Mouse (Mus musculus): ENCODE measurements around the gene Prr5. TPM values are rescaled to one million over a fixed set of nuclear protein-coding genes. Genes with fewer than 3 reads are reported as not detected.
"Not testable (repeated sequence)": the region's sequence is repeated elsewhere in the genome, so short reads cannot be mapped to it uniquely, and the experiment has no call there.

Prr5 gene
- polyA plus RNA-seq, 1 experiment from 2014 or later, result 18.8 TPM

DNA sequence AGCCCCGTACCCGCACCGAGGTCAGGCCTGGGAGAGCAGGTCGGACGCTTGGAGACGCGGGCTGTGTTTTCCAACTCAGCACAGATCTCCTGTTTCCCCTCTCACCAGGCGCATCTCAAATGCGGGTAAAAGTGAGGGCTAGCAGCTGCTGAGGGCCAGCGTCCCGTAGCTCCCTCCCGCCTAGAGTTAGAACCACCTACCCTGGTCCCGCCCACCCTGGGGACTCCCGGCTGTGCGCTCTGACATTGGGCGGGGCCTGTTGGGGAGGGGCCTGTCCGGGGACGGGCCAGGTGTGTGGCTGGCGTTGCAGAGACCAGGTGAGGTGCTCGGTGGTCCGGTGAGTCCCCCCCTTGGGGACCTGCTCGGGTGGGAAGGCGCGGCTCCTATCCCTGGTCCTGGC, 50.4 kb downstream of the Prr5 start, which contains the start of gene Arhgap8:
Arhgap8 (plus strand) TSS at position 262 of the 400 bp plus-strand sequence.
- WGBS, result 1% methylated on average over 24 of the region's 24 CpGs
- H3K36me3 ChIP-seq, result no peaks in the 10 kb centered on the region

DNA sequence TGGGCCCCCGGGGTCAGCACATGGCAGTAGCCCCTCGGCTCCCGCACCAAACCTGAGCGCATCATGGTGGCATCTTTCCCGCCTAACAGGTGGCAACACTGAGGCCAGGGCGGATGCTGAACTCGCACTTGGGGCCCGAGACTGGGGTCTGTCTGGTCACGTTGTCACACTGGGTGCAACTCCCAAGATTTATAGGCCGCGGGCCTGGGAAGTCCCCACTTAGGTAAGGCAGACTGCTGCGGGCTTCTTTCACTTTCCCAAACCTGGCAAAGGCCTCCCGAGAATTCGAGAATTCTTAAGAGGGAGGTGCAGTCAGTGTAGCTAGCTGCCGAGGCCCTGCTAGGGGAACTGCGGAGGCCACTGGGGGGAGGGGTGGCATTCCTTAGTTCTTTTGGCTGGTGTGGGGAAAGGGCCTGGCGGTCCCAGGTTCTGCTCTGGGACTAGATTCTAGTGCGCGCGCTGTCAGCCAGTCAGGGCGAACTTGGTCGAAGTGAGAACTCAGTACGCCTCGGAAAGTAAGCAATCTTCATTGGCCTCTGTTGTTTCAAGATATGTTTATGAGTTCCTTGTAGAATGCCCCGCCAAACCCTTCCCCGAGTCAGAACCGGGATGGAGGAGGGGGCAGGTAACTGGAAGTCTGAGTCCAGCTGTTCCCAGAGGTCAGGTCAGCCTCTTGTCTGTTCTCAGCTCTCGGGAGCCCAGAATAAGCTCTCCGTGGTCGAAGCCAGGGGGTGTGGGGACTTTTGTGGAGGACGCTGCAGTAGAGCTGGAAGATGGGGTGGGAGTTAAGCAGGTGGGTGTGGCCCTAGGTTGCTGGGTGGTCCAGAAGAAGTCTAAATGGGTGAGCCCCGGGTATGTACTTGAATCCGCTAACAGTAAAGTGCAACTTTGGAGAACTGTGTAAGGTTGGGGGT, 51.1 kb downstream of the Prr5 start:
- Histone ChIP-seq H3K9ac (peak overlapping the region; percentile 64), H3K4me3 (peak overlapping the region; percentile 43), H3K4me1 (peaks cover 19% of the 10 kb centered on the region), H3K4me2 (peak overlapping the region; percentile 83), H3K9me3 (no peaks in the 10 kb centered on the region), H3K27ac (peak overlapping the region; percentile 44; the same call in 1 of the 2 replicates), H3K36me3 (no peaks in the 10 kb centered on the region), H3K27me3 (peaks cover 20% of the 10 kb centered on the region)
- ATAC-seq (ENCODE audit: insufficient number of reproducible peaks, insufficient read depth, low FRiP score, low TSS enrichment, low read depth), result peak; percentile 13; the same call in 1 of the 2 replicates
- 5% methylated on average over 33 of the region's 33 CpGs for WGBS

More for the DNA sequence above, 50.4 kb downstream of the Prr5 start, which contains the start of gene Arhgap8:
- peak within 1 kb of the TSS; percentile 43 for H3K4me3 ChIP-seq
- no peaks in the 10 kb centered on the region for H3K9me3 ChIP-seq
- peak within 1 kb of the TSS; percentile 83 for H3K4me2 ChIP-seq
- peak; percentile 73 for ATAC-seq (ENCODE audit: insufficient number of reproducible peaks, insufficient read depth, low FRiP score, low TSS enrichment, low read depth)
- H3K27me3 ChIP-seq, result peaks cover 20% of the 10 kb centered on the region
- H3K27ac ChIP-seq, result peak within 1 kb of the TSS; percentile 44; the same call in 1 of the 2 replicates
- H3K4me1 ChIP-seq, result peaks cover 23% of the 10 kb centered on the region
- peak within 1 kb of the TSS; percentile 64 for H3K9ac ChIP-seq

DNA sequence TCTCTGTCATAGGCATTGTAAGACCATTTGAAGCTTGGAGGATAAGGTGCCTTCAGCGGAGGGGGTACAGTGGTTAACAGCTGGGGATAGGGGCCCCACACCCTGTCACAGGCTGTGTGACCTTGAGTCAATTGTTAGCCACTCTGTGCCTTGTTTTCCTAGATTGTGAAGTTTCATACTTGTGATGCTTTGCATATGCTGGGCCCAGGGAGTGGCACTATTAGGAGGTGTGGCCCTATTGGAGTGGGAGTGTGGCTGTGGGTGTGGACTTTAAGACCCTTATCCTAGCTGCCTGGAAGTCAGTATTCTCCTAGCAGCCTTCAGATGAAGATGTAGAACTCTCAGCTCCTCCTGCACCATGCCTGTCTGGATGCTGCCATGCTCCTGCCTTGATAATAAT, 54.2 kb downstream of the Prr5 start:
- ATAC-seq (ENCODE audit: insufficient number of reproducible peaks, insufficient read depth, low FRiP score, low TSS enrichment, low read depth); H3K9ac ChIP-seq; H3K36me3 ChIP-seq; H3K4me2 ChIP-seq; H3K4me3 ChIP-seq; H3K27ac ChIP-seq; H3K9me3 ChIP-seq: not testable (repeated sequence)
- 100% methylated on average over 1 of the region's 1 CpGs for WGBS
- H3K4me1 ChIP-seq, result peaks cover 32% of the 10 kb centered on the region
- H3K27me3 ChIP-seq, result peaks cover 16% of the 10 kb centered on the region

DNA sequence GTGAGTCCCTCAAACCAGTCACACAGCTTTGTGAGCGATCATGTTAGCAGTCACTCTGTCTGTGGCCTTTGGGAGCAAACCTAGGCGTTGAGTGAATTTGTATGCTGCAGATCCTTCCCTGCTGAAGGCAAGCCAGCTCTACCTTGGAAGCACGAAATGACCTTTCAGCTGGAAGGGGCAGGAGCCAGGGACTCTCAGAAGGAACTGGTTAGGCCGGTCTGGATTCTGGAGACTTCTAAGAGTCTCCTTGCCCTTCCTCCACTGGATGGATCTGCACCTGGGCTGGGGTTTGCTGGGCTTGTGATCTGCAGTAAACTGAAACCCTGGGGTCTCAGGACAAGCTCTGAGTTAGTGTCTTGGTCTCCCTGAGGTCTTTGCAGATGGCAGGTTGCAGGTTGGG, 54.8 kb downstream of the Prr5 start:
- Histone ChIP-seq H3K9ac (no peak overlapping the region), H3K9me3 (no peaks in the 10 kb centered on the region), H3K27ac (no peak overlapping the region), H3K4me1 (peaks cover 32% of the 10 kb centered on the region), H3K4me2 (no peak overlapping the region), H3K36me3 (no peaks in the 10 kb centered on the region), H3K27me3 (peaks cover 12% of the 10 kb centered on the region), H3K4me3 (no peak overlapping the region)
- ATAC-seq (ENCODE audit: insufficient number of reproducible peaks, insufficient read depth, low FRiP score, low TSS enrichment, low read depth), result no peak
- WGBS, result 58% methylated on average over 4 of the region's 4 CpGs

DNA sequence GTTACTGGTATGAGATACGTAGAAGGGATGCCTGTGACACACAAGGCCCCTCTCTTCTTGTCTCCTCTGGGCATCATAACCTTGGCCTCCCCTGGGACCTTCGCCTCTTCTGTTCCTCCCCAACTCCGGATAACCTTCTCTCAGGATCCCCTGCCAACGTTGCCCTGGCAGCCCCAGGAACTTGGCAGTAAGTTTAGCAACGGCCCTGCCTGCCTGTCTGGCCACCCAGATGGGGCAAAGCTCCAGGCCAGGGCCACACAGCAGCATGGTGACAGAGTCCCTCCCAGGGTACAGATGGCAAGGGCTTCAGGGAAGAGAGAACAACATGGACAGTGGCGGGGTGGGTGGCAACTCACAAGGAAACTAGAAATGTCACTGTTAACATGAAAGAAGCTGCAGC, 60.3 kb downstream of the Prr5 start:
- no peaks in the 10 kb centered on the region for H3K27me3 ChIP-seq
- no peak overlapping the region for H3K27ac ChIP-seq
- ATAC-seq (ENCODE audit: insufficient number of reproducible peaks, insufficient read depth, low FRiP score, low TSS enrichment, low read depth), result no peak
- H3K36me3 ChIP-seq, result no peaks in the 10 kb centered on the region
- H3K4me1 ChIP-seq, result peaks cover 20% of the 10 kb centered on the region
- H3K9me3 ChIP-seq, result no peaks in the 10 kb centered on the region
- WGBS, result 79% methylated on average over 6 of the region's 6 CpGs
- no peak overlapping the region for H3K4me3 ChIP-seq
- no peak overlapping the region for H3K9ac ChIP-seq
- no peak overlapping the region for H3K4me2 ChIP-seq

DNA sequence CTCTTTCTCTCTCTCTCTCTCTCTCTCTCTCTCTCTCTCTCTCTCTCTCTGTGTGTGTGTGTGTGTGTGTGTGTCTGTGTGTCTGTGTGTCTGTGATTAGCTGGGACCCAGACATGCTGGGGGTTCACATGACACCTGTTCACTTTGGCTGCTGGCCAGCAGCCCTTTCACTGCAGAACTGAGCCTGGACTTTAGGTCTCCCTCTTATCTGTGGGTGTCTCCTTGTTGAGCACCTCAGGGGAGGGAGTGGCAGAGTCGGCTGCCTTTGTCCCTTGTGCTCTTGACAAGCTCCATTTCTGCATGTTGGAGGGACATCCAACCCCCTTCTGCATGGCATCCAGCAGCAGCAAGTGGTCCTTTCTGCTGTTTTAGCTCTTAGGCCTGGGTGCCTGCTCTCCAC, 61.5 kb downstream of the Prr5 start:
- H3K4me3 ChIP-seq, result no peak overlapping the region
- H3K9me3 ChIP-seq, result no peaks in the 10 kb centered on the region
- WGBS, result 81% methylated on average over 1 of the region's 1 CpGs
- H3K27ac ChIP-seq, result no peak overlapping the region
- no peak overlapping the region for H3K9ac ChIP-seq
- no peaks in the 10 kb centered on the region for H3K27me3 ChIP-seq
- H3K4me1 ChIP-seq, result peaks cover 20% of the 10 kb centered on the region
- H3K36me3 ChIP-seq, result no peaks in the 10 kb centered on the region
- no peak overlapping the region for H3K4me2 ChIP-seq
- no peak for ATAC-seq (ENCODE audit: insufficient number of reproducible peaks, insufficient read depth, low FRiP score, low TSS enrichment, low read depth)

DNA sequence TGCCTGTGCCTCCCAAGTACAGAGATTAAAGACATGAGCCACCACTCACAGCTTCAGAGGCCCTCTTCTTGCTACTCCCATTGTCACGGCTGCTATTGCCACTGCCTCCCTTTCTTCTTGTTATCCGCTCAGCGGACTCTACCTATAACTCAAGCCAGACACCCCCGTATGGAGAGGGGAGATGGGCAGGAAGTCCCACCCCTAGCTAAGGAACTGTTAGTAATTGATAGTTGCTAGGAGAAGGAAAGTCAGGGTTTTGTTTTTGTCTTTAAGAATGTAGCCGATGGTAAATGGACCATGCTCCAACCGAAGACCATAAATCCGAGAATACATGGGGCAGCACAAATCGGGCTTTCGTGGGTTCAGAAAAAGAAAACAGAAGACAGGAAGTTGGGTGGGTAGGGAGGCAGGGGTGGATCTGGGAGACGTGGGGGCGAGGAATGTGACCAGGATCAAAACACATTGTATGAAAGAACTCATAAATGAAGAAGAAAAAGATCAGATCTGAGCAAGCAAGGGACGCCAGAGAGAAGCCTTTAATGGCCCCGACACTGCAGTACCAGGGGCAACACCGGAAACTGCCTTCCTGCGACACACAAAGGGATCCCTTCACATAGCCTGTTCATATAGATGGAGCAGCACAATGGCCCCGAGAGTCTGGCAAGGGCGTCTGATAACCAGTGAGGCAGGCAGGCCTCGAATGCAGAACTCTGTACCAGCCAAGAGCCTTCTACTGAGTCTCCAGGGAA, 62.4 kb downstream of the Prr5 start:
- Histone ChIP-seq H3K4me2 (no peak overlapping the region), H3K9me3 (no peaks in the 10 kb centered on the region), H3K27me3 (no peaks in the 10 kb centered on the region), H3K9ac (0 out of 2 replicates have a peak overlapping the region, but pooled peaks have one; percentile 7), H3K4me1 (peaks cover 28% of the 10 kb centered on the region), H3K27ac (no peak overlapping the region), H3K36me3 (no peaks in the 10 kb centered on the region), H3K4me3 (no peak overlapping the region)
- ATAC-seq (ENCODE audit: insufficient number of reproducible peaks, insufficient read depth, low FRiP score, low TSS enrichment, low read depth), result no peak
- 53% methylated on average over 18 of the region's 18 CpGs for WGBS

DNA sequence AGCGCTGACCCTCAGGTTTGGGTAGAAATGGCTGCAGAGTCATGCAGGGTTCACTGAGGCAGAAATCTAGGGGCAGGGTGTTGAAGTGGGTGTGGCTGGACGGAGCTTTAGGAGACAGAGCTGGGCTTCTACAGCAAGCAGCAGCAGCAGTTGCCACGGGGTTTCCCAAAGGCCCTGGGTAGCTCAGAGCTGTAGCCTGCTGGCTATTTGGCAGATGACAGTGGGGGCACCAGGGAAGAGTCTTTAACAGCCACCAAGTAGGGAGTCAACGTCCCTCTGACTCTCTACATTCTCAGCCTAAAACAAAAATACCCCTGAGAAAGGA, 63.0 kb downstream of the Prr5 start:
- Histone ChIP-seq H3K9ac (no peak overlapping the region), H3K27me3 (no peaks in the 10 kb centered on the region), H3K4me2 (no peak overlapping the region), H3K4me3 (no peak overlapping the region), H3K36me3 (no peaks in the 10 kb centered on the region), H3K27ac (no peak overlapping the region), H3K9me3 (no peaks in the 10 kb centered on the region), H3K4me1 (peaks cover 27% of the 10 kb centered on the region)
- WGBS, result 64% methylated on average over 4 of the region's 4 CpGs
- ATAC-seq (ENCODE audit: insufficient number of reproducible peaks, insufficient read depth, low FRiP score, low TSS enrichment, low read depth), result no peak

DNA sequence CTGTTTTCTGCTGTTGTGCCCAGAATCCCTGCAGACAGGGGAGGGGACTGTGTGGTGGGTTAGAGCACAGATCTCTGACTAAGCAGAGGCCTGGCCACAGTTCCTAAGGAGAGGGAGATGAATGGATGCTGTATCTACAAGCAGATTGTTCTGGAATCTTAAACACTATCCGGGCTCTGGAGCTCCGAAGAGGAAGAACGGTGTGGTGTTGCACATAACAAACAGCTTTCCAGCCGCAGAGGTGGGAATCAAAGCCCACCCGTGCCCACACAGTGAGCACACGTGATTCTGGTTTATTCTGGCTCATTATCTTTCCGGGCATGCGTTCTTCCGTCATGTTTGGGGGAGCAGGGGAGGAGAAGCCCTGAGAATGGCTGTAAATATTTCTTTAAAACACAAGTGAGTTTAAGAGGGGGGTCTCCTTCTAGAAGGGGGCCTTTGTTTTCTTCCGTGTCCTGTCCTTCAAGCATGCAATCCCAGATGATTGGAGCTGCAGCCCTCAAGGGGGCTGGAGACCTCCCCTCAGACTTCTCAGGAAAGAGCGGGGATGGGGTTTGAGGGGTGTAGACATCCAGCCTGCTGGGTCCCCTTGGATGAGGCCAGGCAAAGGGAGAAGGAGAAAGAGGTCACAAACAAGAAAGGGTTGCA, 67.0 kb downstream of the Prr5 start:
- peak overlapping the region; percentile 19; the same call in 1 of the 2 replicates for H3K27ac ChIP-seq
- 44% methylated on average over 11 of the region's 11 CpGs for WGBS
- H3K9ac ChIP-seq, result no peak overlapping the region
- H3K4me2 ChIP-seq, result peak overlapping the region; percentile 27; the same call in 1 of the 2 replicates
- peaks cover 15% of the 10 kb centered on the region for H3K4me1 ChIP-seq
- H3K36me3 ChIP-seq, result no peaks in the 10 kb centered on the region
- no peaks in the 10 kb centered on the region for H3K9me3 ChIP-seq
- H3K27me3 ChIP-seq, result no peaks in the 10 kb centered on the region
- no peak overlapping the region for H3K4me3 ChIP-seq
- no peak for ATAC-seq (ENCODE audit: insufficient number of reproducible peaks, insufficient read depth, low FRiP score, low TSS enrichment, low read depth)

DNA sequence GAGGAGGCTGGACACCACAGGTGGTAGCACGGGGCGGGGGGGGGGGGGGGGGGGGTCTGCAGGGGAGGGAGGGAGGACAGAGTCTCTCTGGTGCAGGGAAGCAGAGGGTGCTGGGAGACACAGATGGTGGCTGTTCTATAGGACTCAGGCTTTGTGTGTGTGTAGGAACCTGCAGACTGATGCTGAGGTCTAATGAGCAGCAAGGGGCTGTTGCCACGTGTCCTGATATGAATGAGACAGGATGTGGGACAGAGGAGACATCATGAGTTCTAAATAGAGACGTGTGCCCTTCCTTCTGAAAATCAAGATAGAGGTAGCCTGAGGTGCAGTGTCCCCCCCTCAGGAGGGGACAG, 67.5 kb downstream of the Prr5 start:
- no peak overlapping the region for H3K4me2 ChIP-seq
- no peak overlapping the region for H3K9ac ChIP-seq
- ATAC-seq (ENCODE audit: insufficient number of reproducible peaks, insufficient read depth, low FRiP score, low TSS enrichment, low read depth), result no peak
- H3K9me3 ChIP-seq, result no peaks in the 10 kb centered on the region
- no peak overlapping the region for H3K27ac ChIP-seq
- no peaks in the 10 kb centered on the region for H3K36me3 ChIP-seq
- WGBS, result 48% methylated on average over 2 of the region's 4 CpGs
- no peak overlapping the region for H3K4me3 ChIP-seq
- peaks cover 11% of the 10 kb centered on the region for H3K4me1 ChIP-seq
- H3K27me3 ChIP-seq, result no peaks in the 10 kb centered on the region

DNA sequence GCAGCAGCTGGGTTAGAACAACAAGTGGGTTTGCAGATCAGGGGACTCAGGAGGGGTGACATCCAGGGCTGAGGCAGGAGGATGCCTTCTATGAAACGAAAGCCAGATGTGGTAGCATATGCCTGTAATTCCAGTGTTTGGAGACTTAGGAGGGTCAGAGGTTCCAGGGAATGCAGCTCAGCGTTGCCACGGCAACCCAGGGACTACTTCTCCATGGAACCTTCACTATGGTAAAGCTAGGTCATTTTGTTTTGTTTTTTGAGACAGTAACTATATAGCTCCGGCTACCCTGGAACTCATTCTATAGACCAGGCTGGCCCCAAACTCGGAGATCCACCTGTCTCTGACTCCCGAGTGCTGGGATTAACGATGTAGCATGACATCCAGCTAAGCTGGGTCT, 68.8 kb downstream of the Prr5 start:
- no peak overlapping the region for H3K27ac ChIP-seq
- no peaks in the 10 kb centered on the region for H3K27me3 ChIP-seq
- no peak overlapping the region for H3K4me2 ChIP-seq
- ATAC-seq (ENCODE audit: insufficient number of reproducible peaks, insufficient read depth, low FRiP score, low TSS enrichment, low read depth), result no peak
- H3K36me3 ChIP-seq, result no peaks in the 10 kb centered on the region
- peaks cover 8% of the 10 kb centered on the region for H3K4me1 ChIP-seq
- WGBS, result 89% methylated on average over 7 of the region's 7 CpGs
- H3K9me3 ChIP-seq, result no peaks in the 10 kb centered on the region
- H3K4me3 ChIP-seq, result no peak overlapping the region
- no peak overlapping the region for H3K9ac ChIP-seq
